Mouse (Mus musculus) G1E (cell line): ENCODE results near the gene Gna12.

Experiments
- CTCF ChIP-seq: IDR thresholded peaks from 2 replicates; pipeline ENCODE4 v1.5.1; 2012; ENCODE audit warnings: low read depth, low read length, inconsistent platforms, mixed read lengths
- GATA1 ChIP-seq: IDR thresholded peaks from 2 replicates; pipeline ENCODE4 v1.6.1; 2012; ENCODE audit warnings: borderline replicate concordance, low read length, inconsistent platforms, mixed read lengths
- GATA2 ChIP-seq: IDR thresholded peaks from 2 replicates; pipeline ENCODE4 v1.6.1; 2012; ENCODE audit warnings: low read depth, low read length, inconsistent platforms, borderline replicate concordance
- POLR2AphosphoS5 ChIP-seq: IDR thresholded peaks from 2 replicates; pipeline ENCODE4 v1.6.1; 2012; ENCODE audit warnings: low read depth, low read length, inconsistent platforms; ENCODE audit not compliant: insufficient replicate concordance

DNA sequence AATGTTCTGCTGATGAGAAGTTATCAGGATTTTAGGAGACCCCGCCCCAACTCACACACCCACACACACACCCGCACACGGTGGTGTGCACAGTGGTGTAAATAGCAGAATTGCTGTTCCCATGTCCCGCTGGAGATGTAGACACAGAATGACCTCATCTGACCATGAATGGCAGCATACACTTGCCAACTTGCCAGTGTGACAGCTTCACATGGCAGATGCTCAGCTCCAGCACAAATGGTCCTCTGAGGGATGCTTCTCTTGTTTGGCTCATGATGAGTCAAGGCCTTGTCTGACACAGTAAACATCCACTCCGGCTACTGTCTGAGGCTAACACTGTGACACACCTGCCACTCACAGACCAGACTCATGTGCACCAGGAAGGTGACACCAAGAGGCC lies 61.9 kb downstream of the Gna12 start:
- TF ChIP-seq CTCF (no peak), GATA2 (no peak), POLR2AphosphoS5 (no peak), GATA1 (no peak)
